Mouse (Mus musculus) bone marrow macrophage, adult 2 months (primary cell): ENCODE data around the gene Egfr. TPM values are rescaled to one million over a fixed set of nuclear protein-coding genes. Genes with fewer than 3 reads are reported as not detected.

Experiments used
- H3K27ac ChIP-seq: 2 replicates; pipeline ENCODE4 v1.5.1; 2012; ENCODE audit warnings: low read depth, low read length; ENCODE audit not compliant: insufficient read depth
- H3K4me1 ChIP-seq: 2 replicates; pipeline ENCODE4 v1.6.1; 2012; ENCODE audit warnings: low read length; ENCODE audit not compliant: control insufficient read depth, insufficient read depth
- H3K4me3 ChIP-seq: 2 replicates; pipeline ENCODE4 v1.5.1; 2012; ENCODE audit warnings: mild to moderate bottlenecking, low read length, moderate library complexity; ENCODE audit not compliant: insufficient read depth
- CTCF ChIP-seq: IDR thresholded peaks from 2 replicates; pipeline ENCODE4 v1.5.1; 2012; ENCODE audit warnings: low read depth, mild to moderate bottlenecking, low read length, moderate library complexity
- POLR2A ChIP-seq: IDR thresholded peaks from 2 replicates; pipeline ENCODE4 v1.6.1; 2012; ENCODE audit warnings: mild to moderate bottlenecking, low read depth, low read length, borderline replicate concordance
- polyA plus RNA-seq: library from polyadenylated mRNA; stranded (reverse); fragments of >200 nt; gene quantifications from 2 replicates; pipeline ENCODE4 v1.2.4, GENCODE M21; 2012; ENCODE audit not compliant: missing spikeins, insufficient read depth, insufficient read length

Egfr gene
- polyA plus RNA-seq, 1 experiment, result 2.2 TPM

GRCm38 (mm10) chr11:16776967-16777366, 25.0 kb downstream of the Egfr start:
- H3K4me1 ChIP-seq, result no peaks in the 10 kb centered on the region
- H3K27ac ChIP-seq, result no peak overlapping the region
- TF ChIP-seq POLR2A (no peak), CTCF (no peak)
- H3K4me3 ChIP-seq, result no peak overlapping the region

DNA sequence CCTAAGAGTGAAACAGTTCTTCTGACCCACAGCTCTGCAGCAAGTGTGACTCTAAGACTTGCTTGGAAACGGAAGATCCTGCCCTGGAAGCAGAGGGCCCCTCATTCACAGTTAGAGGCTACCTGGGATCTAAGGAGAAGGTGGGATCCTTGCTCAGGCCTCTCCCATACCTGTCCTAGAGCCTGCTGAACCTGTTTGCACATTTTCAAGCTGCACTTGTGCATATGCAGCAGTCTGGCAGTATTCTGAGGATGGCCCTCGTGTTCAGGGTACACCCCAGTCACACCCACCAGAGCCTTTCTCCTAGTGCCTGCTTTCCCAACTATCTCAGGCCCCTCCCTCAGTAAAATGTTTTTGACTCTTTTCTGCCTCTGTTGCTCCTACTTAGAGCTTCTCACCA, 29.6 kb downstream of the Egfr start:
- no peak overlapping the region for H3K27ac ChIP-seq
- no peaks in the 10 kb centered on the region for H3K4me1 ChIP-seq
- TF ChIP-seq CTCF (no peak), POLR2A (no peak)
- no peak overlapping the region for H3K4me3 ChIP-seq

DNA sequence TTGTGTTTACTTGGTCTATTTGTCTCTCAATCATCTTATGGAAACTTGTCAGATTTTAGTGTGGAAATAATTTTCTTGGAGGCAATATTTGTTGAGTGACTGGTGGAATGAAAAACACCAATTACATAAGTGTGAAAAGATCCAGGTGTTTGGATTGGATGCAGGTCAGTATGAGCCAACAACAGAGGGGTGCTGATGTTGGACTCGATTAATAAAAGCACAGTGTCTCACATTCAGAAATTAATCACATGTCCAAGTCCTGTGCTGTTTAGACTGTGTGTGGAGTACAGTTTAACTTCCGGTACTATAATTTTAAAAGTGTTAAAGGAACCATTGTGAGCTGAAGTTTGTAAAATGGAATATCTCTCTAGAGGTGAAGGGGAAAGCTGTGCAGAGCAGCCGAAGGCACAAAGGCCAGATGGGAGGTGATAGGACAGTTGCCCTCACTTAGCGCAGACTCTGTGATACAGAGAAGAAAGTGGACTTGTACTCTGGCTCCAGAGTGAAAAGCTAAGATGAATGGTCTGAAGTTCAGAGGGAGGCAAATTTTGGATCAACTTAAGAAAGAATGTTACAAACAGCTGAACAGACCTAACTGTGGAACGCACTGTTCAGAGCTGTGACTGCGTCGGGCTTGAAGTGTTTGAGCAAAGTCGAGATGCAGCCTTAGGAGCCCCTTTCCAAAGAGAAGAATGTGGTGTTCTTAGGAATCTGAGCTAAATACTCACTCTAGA, 32.1 kb downstream of the Egfr start:
- H3K27ac ChIP-seq, result no peak overlapping the region
- no peak overlapping the region for H3K4me3 ChIP-seq
- no peaks in the 10 kb centered on the region for H3K4me1 ChIP-seq
- TF ChIP-seq CTCF (no peak), POLR2A (no peak)

DNA sequence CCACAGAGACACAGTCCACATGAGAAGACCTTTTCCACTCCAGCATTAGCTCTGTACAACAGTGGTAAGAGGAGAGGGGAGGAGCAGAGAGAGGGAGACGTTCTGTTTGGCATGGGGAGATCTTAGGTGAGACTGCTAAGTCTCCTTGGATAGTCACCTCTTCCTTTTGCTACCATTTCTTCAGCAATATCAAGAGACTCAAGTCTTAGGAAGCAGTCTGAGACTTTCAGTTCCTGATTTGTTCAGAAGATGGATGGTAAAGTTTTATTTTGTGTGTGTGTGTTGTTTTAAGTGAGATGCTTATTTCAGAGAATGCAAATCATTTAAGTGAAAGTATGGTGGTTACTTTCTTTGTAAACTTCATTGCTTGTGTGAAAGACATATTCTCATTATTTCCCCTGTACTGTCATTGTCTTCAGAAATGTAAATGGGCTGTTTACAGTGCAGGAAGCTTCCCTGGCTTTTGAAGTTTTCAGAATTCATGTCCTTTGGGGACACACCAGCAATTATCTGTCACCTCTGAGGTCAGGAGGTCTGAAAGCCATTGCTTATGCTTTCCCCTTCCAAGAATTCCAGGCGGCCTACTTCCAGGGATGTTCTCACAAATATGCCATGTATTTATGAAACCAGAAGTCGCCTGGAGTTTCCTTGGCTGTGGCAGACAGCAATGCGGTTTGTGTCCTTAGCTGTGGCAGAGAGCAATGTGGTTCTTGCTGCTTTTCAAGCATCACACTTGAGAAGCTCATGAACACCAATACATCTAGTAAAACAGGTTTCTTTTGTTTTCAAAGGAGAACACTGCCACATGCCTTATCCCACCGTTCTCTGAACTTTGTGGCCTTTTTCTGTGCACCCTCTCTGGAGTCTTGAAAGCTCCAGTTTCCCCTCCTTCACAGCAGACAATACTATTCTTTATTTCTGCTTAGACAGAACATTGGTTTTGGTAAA, 40.9 kb downstream of the Egfr start:
- no peak overlapping the region for H3K27ac ChIP-seq
- TF ChIP-seq CTCF, result no peak
- no peak for TF ChIP-seq POLR2A
- no peak overlapping the region for H3K4me3 ChIP-seq
- no peaks in the 10 kb centered on the region for H3K4me1 ChIP-seq

GRCm38 (mm10) chr11:16795012-16795411, 43.0 kb downstream of the Egfr start:
- H3K27ac ChIP-seq, result no peak overlapping the region
- TF ChIP-seq POLR2A (no peak), CTCF (no peak)
- no peak overlapping the region for H3K4me3 ChIP-seq
- no peaks in the 10 kb centered on the region for H3K4me1 ChIP-seq

- Histone ChIP-seq H3K4me1 (no peaks in the 10 kb centered on the region), H3K27ac (no peak overlapping the region), H3K4me3 (no peak overlapping the region)
- no peak for TF ChIP-seq CTCF
- TF ChIP-seq POLR2A, result no peak
Observed at GRCm38 (mm10) chr11:16795513-16795912, 43.5 kb downstream of the Egfr start.

- no peak overlapping the region for H3K27ac ChIP-seq
- H3K4me3 ChIP-seq, result no peak overlapping the region
- TF ChIP-seq POLR2A (no peak), CTCF (no peak)
- H3K4me1 ChIP-seq, result no peaks in the 10 kb centered on the region
Observed at GRCm38 (mm10) chr11:16797456-16797855, 45.5 kb downstream of the Egfr start.

DNA sequence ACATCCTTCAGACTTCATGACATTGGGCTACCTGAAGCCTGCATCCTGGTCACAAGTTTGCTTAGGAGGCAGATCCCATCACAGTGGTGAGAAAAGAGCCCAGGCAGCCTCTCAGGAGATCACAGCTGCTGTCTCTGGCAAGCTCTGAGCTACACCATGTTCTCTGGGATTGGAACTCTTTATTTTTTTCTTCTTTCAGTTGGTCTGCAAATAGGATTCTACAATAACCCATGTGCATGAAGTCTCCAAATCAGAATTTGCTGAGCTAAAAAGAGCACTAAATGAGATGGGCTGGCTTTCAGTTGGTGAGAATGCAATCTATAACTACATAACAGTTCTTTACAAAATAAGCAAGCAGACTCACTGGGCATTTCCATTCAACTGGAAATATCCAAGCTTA, 46.1 kb downstream of the Egfr start:
- TF ChIP-seq POLR2A, result no peak
- no peak for TF ChIP-seq CTCF
- no peaks in the 10 kb centered on the region for H3K4me1 ChIP-seq
- no peak overlapping the region for H3K4me3 ChIP-seq
- no peak overlapping the region for H3K27ac ChIP-seq

GRCm38 (mm10) chr11:16800507-16800906, 48.5 kb downstream of the Egfr start:
- H3K27ac ChIP-seq, result no peak overlapping the region
- H3K4me1 ChIP-seq, result no peaks in the 10 kb centered on the region
- TF ChIP-seq CTCF (no peak), POLR2A (no peak)
- H3K4me3 ChIP-seq, result no peak overlapping the region

DNA sequence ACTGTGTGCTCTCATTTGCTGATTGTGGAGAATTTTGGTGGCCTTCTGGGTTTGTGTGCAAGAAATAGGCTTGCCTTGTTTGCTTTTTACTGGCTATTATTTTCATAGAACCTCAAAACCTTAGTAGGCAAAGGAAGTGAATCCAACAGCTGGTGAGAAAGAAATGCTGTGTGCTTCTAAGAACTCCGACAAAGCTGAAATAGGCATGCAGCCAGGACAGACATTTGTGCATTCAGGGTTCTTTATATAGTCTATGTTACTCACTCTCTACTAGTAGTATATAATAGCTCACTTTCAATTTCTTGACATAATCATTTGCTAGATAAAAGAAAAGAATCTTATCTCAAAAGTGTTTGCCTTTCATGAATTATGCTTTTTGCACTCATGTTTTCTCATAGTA, 50.7 kb downstream of the Egfr start:
- no peaks in the 10 kb centered on the region for H3K4me1 ChIP-seq
- H3K27ac ChIP-seq, result no peak overlapping the region
- no peak overlapping the region for H3K4me3 ChIP-seq
- TF ChIP-seq POLR2A (no peak), CTCF (no peak)
